Mouse (Mus musculus): Measurements from ENCODE around the gene Xylt1. TPM values are rescaled to one million over a fixed set of nuclear protein-coding genes. Genes with fewer than 3 reads are reported as not detected.

Xylt1 gene
- polyA plus RNA-seq, 1 experiment from 2014 or later: 1.1 TPM

- no peaks in the 10 kb centered on the region for H3K9me3 ChIP-seq (replicated peaks; ENCODE audit: control insufficient read depth, low read length)
- ATAC-seq (replicated peaks; ENCODE audit: extremely low read depth, insufficient read depth, low FRiP score): no peak
- H3K27ac ChIP-seq (ENCODE audit: low read length): no peak overlapping the region
- no peak overlapping the region for H3K4me3 ChIP-seq (ENCODE audit: low read length)
- H3K4me1 ChIP-seq (ENCODE audit: control insufficient read depth, insufficient read depth, low read length): peaks cover 8% of the 10 kb centered on the region; the same call in 1 of the 2 replicates
- H3K27me3 ChIP-seq (ENCODE audit: control insufficient read depth, insufficient read depth, low read length): no peaks in the 10 kb centered on the region
- WGBS: 67% methylated on average over 9 of the region's 9 CpGs
- H3K9ac ChIP-seq (ENCODE audit: low read length): no peak overlapping the region
- no peaks in the 10 kb centered on the region for H3K36me3 ChIP-seq (ENCODE audit: control insufficient read depth, insufficient read depth)
- H3K4me2 ChIP-seq (ENCODE audit: low read depth, low read length): no peak overlapping the region
Measured at GRCm38 (mm10) chr7:117490500-117491205, 109.9 kb downstream of the Xylt1 start.

- Histone ChIP-seq H3K4me3 (ENCODE audit: low read length) (no peak overlapping the region), H3K4me2 (ENCODE audit: low read depth, low read length) (no peak overlapping the region), H3K27ac (ENCODE audit: low read length) (no peak overlapping the region), H3K27me3 (ENCODE audit: control insufficient read depth, insufficient read depth, low read length) (no peaks in the 10 kb centered on the region), H3K9ac (ENCODE audit: low read length) (no peak overlapping the region), H3K36me3 (ENCODE audit: control insufficient read depth, insufficient read depth) (no peaks in the 10 kb centered on the region), H3K9me3 (replicated peaks; ENCODE audit: control insufficient read depth, low read length) (no peaks in the 10 kb centered on the region), H3K4me1 (ENCODE audit: control insufficient read depth, insufficient read depth, low read length) (peaks cover 6% of the 10 kb centered on the region; the same call in 1 of the 2 replicates)
- ATAC-seq (replicated peaks; ENCODE audit: extremely low read depth, insufficient read depth, low FRiP score): no peak
- 71% methylated on average over 5 of the region's 5 CpGs for WGBS
Measured at GRCm38 (mm10) chr7:117491495-117491894, 110.7 kb downstream of the Xylt1 start.

- ATAC-seq (replicated peaks; ENCODE audit: extremely low read depth, insufficient read depth, low FRiP score): no peak
Measured at GRCm38 (mm10) chr7:117494210-117494609, 113.4 kb downstream of the Xylt1 start.

GRCm38 (mm10) chr7:117494618-117495310 is 114.0 kb downstream of the Xylt1 start:
- H3K4me2 ChIP-seq (ENCODE audit: low read depth, low read length): no peak overlapping the region
- no peaks in the 10 kb centered on the region for H3K36me3 ChIP-seq (ENCODE audit: control insufficient read depth, insufficient read depth)
- H3K9me3 ChIP-seq (replicated peaks; ENCODE audit: control insufficient read depth, low read length): no peaks in the 10 kb centered on the region
- no peaks in the 10 kb centered on the region for H3K27me3 ChIP-seq (ENCODE audit: control insufficient read depth, insufficient read depth, low read length)
- H3K9ac ChIP-seq (ENCODE audit: low read length): no peak overlapping the region
- no peak overlapping the region for H3K27ac ChIP-seq (ENCODE audit: low read length)
- WGBS: 86% methylated on average over 8 of the region's 8 CpGs
- peaks cover 10% of the 10 kb centered on the region for H3K4me1 ChIP-seq (ENCODE audit: control insufficient read depth, insufficient read depth, low read length)
- no peak overlapping the region for H3K4me3 ChIP-seq (ENCODE audit: low read length)
- ATAC-seq (replicated peaks; ENCODE audit: extremely low read depth, insufficient read depth, low FRiP score): no peak

More at GRCm38 (mm10) chr7:117494210-117494609, 113.4 kb downstream of the Xylt1 start:
- Histone ChIP-seq H3K27ac (ENCODE audit: low read length) (no peak overlapping the region), H3K36me3 (ENCODE audit: control insufficient read depth, insufficient read depth) (no peaks in the 10 kb centered on the region), H3K4me2 (ENCODE audit: low read depth, low read length) (no peak overlapping the region), H3K27me3 (ENCODE audit: control insufficient read depth, insufficient read depth, low read length) (no peaks in the 10 kb centered on the region), H3K9ac (ENCODE audit: low read length) (no peak overlapping the region), H3K9me3 (replicated peaks; ENCODE audit: control insufficient read depth, low read length) (no peaks in the 10 kb centered on the region), H3K4me1 (ENCODE audit: control insufficient read depth, insufficient read depth, low read length) (peaks cover 10% of the 10 kb centered on the region), H3K4me3 (ENCODE audit: low read length) (no peak overlapping the region)
- 86% methylated on average over 6 of the region's 6 CpGs for WGBS

GRCm38 (mm10) chr7:117495751-117496150 is 115.0 kb downstream of the Xylt1 start:
- no peak overlapping the region for H3K4me3 ChIP-seq (ENCODE audit: low read length)
- WGBS: 70% methylated on average over 8 of the region's 8 CpGs
- no peak overlapping the region for H3K9ac ChIP-seq (ENCODE audit: low read length)
- H3K27ac ChIP-seq (ENCODE audit: low read length): no peak overlapping the region
- H3K27me3 ChIP-seq (ENCODE audit: control insufficient read depth, insufficient read depth, low read length): no peaks in the 10 kb centered on the region
- no peaks in the 10 kb centered on the region; the same call in 1 of the 2 replicates for H3K9me3 ChIP-seq (replicated peaks; ENCODE audit: control insufficient read depth, low read length)
- H3K4me2 ChIP-seq (ENCODE audit: low read depth, low read length): no peak overlapping the region
- no peak for ATAC-seq (replicated peaks; ENCODE audit: extremely low read depth, insufficient read depth, low FRiP score)
- no peaks in the 10 kb centered on the region for H3K36me3 ChIP-seq (ENCODE audit: control insufficient read depth, insufficient read depth)
- peaks cover 5% of the 10 kb centered on the region for H3K4me1 ChIP-seq (ENCODE audit: control insufficient read depth, insufficient read depth, low read length)

- Histone ChIP-seq H3K27me3 (ENCODE audit: control insufficient read depth, insufficient read depth, low read length) (no peaks in the 10 kb centered on the region), H3K9ac (ENCODE audit: low read length) (no peak overlapping the region), H3K4me2 (ENCODE audit: low read depth, low read length) (no peak overlapping the region), H3K4me1 (ENCODE audit: control insufficient read depth, insufficient read depth, low read length) (peaks cover 4% of the 10 kb centered on the region; the same call in 1 of the 2 replicates), H3K4me3 (ENCODE audit: low read length) (no peak overlapping the region), H3K27ac (ENCODE audit: low read length) (no peak overlapping the region), H3K36me3 (ENCODE audit: control insufficient read depth, insufficient read depth) (no peaks in the 10 kb centered on the region), H3K9me3 (replicated peaks; ENCODE audit: control insufficient read depth, low read length) (peaks cover 2% of the 10 kb centered on the region; the same call in 1 of the 2 replicates)
- no peak for ATAC-seq (replicated peaks; ENCODE audit: extremely low read depth, insufficient read depth, low FRiP score)
- 74% methylated on average over 2 of the region's 2 CpGs for WGBS
Measured at GRCm38 (mm10) chr7:117498173-117498572, 117.4 kb downstream of the Xylt1 start.

- no peak for ATAC-seq (replicated peaks; ENCODE audit: extremely low read depth, insufficient read depth, low FRiP score)
- no peak overlapping the region for H3K4me2 ChIP-seq (ENCODE audit: low read depth, low read length)
- 83% methylated on average over 15 of the region's 15 CpGs for WGBS
- H3K27ac ChIP-seq (ENCODE audit: low read length): no peak overlapping the region
- H3K27me3 ChIP-seq (ENCODE audit: control insufficient read depth, insufficient read depth, low read length): no peaks in the 10 kb centered on the region
- no peak overlapping the region for H3K9ac ChIP-seq (ENCODE audit: low read length)
- H3K36me3 ChIP-seq (ENCODE audit: control insufficient read depth, insufficient read depth): no peaks in the 10 kb centered on the region
- peaks cover 4% of the 10 kb centered on the region; the same call in 1 of the 2 replicates for H3K4me1 ChIP-seq (ENCODE audit: control insufficient read depth, insufficient read depth, low read length)
- H3K4me3 ChIP-seq (ENCODE audit: low read length): no peak overlapping the region
- H3K9me3 ChIP-seq (replicated peaks; ENCODE audit: control insufficient read depth, low read length): peaks cover 2% of the 10 kb centered on the region; the same call in 1 of the 2 replicates
Measured at GRCm38 (mm10) chr7:117501355-117502181, 120.8 kb downstream of the Xylt1 start.

GRCm38 (mm10) chr7:117502415-117502814 is 121.6 kb downstream of the Xylt1 start:
- H3K4me2 ChIP-seq (ENCODE audit: low read depth, low read length): no peak overlapping the region
- WGBS: 78% methylated on average over 5 of the region's 5 CpGs
- no peak for ATAC-seq (replicated peaks; ENCODE audit: extremely low read depth, insufficient read depth, low FRiP score)
- H3K9ac ChIP-seq (ENCODE audit: low read length): no peak overlapping the region
- no peaks in the 10 kb centered on the region for H3K27me3 ChIP-seq (ENCODE audit: control insufficient read depth, insufficient read depth, low read length)
- no peaks in the 10 kb centered on the region for H3K36me3 ChIP-seq (ENCODE audit: control insufficient read depth, insufficient read depth)
- no peak overlapping the region for H3K4me3 ChIP-seq (ENCODE audit: low read length)
- H3K4me1 ChIP-seq (ENCODE audit: control insufficient read depth, insufficient read depth, low read length): no peaks in the 10 kb centered on the region
- peaks cover 2% of the 10 kb centered on the region; the same call in 1 of the 2 replicates for H3K9me3 ChIP-seq (replicated peaks; ENCODE audit: control insufficient read depth, low read length)
- H3K27ac ChIP-seq (ENCODE audit: low read length): no peak overlapping the region

Measured in heart, embryonic 16.5 days (tissue).